Mouse (Mus musculus) retina, adult 2 months (tissue): ENCODE data around the gene 2310002L09Rik.
"Not testable (repeated sequence)": the region's sequence is repeated elsewhere in the genome, so short reads cannot be mapped to it uniquely, and the experiment has no call there.

ENCODE experiments used
- DNase-seq: peaks from one replicate; pipeline ENCODE4 v3.0.0-alpha.2; 2012; ENCODE audit warnings: low read depth, low spot score

Gene 2310002L09Rik

GRCm38 (mm10) chr4:73950375-73950896 is at the start of gene 2310002L09Rik:
Gene 2310002L09Rik, minus strand, starts transcription at chr4:73950846.
- DNase-seq = no peak

- DNase-seq = no peak
These were observed 29.8 kb upstream of the 2310002L09Rik start for GRCm38 (mm10) chr4:73980454-73980853.

DNA sequence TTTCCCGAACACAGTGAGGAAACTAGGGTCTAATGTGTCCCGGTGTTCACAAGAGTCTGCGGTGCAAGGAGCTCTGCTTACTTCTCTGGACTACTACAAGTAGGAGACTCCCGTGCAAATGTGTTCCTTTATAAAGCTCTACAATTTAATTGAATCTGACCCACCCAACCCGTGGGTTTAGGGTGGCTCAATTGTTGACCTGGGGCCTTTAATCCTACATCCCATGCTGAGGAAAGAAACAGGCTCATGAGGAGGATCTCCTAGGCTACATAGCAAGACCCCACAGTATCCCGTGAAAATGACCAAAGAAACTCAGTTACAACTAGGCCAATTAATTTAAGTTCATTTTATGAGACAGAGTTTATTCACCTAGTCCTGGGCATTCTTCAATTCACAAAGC is 30.0 kb downstream of the 2310002L09Rik start, which contains the start of gene Gm11756:
Gene Gm11756 (minus strand): TSS at position 101 of the 400 bp plus-strand sequence.
- DNase-seq = not testable (repeated sequence)

DNA sequence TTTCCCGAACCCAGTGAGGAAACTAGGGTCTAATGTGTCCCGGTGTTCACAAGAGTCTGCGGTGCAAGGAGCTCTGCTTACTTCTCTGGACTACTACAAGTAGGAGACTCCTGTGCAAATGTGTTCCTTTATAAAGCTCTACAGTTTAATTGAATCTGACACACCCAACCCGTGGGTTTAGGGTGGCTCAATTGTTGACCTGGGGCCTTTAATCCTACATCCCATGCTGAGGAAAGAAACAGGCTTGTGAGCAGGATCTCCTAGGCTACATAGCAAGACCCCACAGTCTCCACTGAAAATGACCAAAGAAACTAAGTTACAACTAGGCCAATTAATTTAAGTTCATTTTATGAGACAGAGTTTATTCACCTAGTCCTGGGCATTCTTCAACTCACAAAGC is 44.8 kb downstream of the 2310002L09Rik start, which contains the start of gene Gm13871:
Gene Gm13871 (minus strand): TSS at position 101 of the 400 bp plus-strand sequence.
- not testable (repeated sequence) for DNase-seq

- not testable (repeated sequence) for DNase-seq
These were observed 59.6 kb downstream of the 2310002L09Rik start, which contains the start of gene Gm11757 for GRCm38 (mm10) chr4:73891012-73891411. Gene Gm11757, minus strand, starts transcription at chr4:73891112.
